Mouse (Mus musculus) adipocyte (in vitro differentiated cells): ENCODE results near the gene Atp6v1c2.
A peak's percentile ranks its signal among the peaks of the same experiment; 100 is the strongest.

ENCODE experiments used
- DNase-seq: peaks from one replicate; pipeline ENCODE4 v3.0.0-alpha.2; 2016; ENCODE audit warnings: low spot score

The Atp6v1c2 gene

GRCm38 (mm10) chr12:17329259-17329658 is at the start of gene Atp6v1c2:
TSS of gene Atp6v1c2 (minus strand) at chr12:17329359.
- DNase-seq = no peak

- peak; percentile 50 for DNase-seq
Measured at GRCm38 (mm10) chr12:17376521-17376920, 47.4 kb upstream of the Atp6v1c2 start.

GRCm38 (mm10) chr12:17375243-17375642 is 46.1 kb upstream of the Atp6v1c2 start:
- DNase-seq = no peak

GRCm38 (mm10) chr12:17373470-17373975 is 44.4 kb upstream of the Atp6v1c2 start:
- no peak for DNase-seq

- no peak for DNase-seq
Measured at GRCm38 (mm10) chr12:17372696-17373095, 43.5 kb upstream of the Atp6v1c2 start.

GRCm38 (mm10) chr12:17371589-17372235 is 42.6 kb upstream of the Atp6v1c2 start:
- DNase-seq = no peak

GRCm38 (mm10) chr12:17369551-17370325 is 40.6 kb upstream of the Atp6v1c2 start:
- DNase-seq = no peak

- DNase-seq = no peak
Measured at GRCm38 (mm10) chr12:17369111-17369510, 40.0 kb upstream of the Atp6v1c2 start.

GRCm38 (mm10) chr12:17366981-17367380 is 37.8 kb upstream of the Atp6v1c2 start:
- peak; percentile 54 for DNase-seq

- no peak for DNase-seq
Measured at GRCm38 (mm10) chr12:17362316-17362715, 33.2 kb upstream of the Atp6v1c2 start.

GRCm38 (mm10) chr12:17360650-17361049 is 31.5 kb upstream of the Atp6v1c2 start:
- no peak for DNase-seq

- no peak for DNase-seq
Measured at GRCm38 (mm10) chr12:17360104-17360503, 30.9 kb upstream of the Atp6v1c2 start.

- DNase-seq = peak; percentile 18
Measured at GRCm38 (mm10) chr12:17358981-17359380, 29.8 kb upstream of the Atp6v1c2 start.

- DNase-seq = no peak
Measured at GRCm38 (mm10) chr12:17357795-17358194, 28.6 kb upstream of the Atp6v1c2 start.

- DNase-seq = no peak
Measured at GRCm38 (mm10) chr12:17356853-17357252, 27.7 kb upstream of the Atp6v1c2 start.

GRCm38 (mm10) chr12:17350106-17350505 is 20.9 kb upstream of the Atp6v1c2 start:
- peak; percentile 5 for DNase-seq

GRCm38 (mm10) chr12:17348048-17349036 is 19.2 kb upstream of the Atp6v1c2 start, which contains the start of gene Nol10:
TSS of gene Nol10 (plus strand) at chr12:17348458.
- peak; percentile 87 for DNase-seq

GRCm38 (mm10) chr12:17347327-17348047 is 18.3 kb upstream of the Atp6v1c2 start:
- DNase-seq = no peak

GRCm38 (mm10) chr12:17339114-17339905 is 10.2 kb upstream of the Atp6v1c2 start:
- no peak for DNase-seq

- no peak for DNase-seq
Measured at GRCm38 (mm10) chr12:17338338-17338737, 9.2 kb upstream of the Atp6v1c2 start.
